Mouse (Mus musculus) olfactory bulb, adult 2 months (tissue): ENCODE data around the gene Sp7.

Experiments used
- CTCF ChIP-seq: fragments of 200-500 bp; IDR thresholded peaks from 2 replicates; pipeline ENCODE4 v1.5.1; 2012; ENCODE audit warnings: low read depth, mild to moderate bottlenecking, low read length, moderate library complexity; ENCODE audit not compliant: insufficient read depth
- POLR2A ChIP-seq: fragments of 200-500 bp; IDR thresholded peaks from 2 replicates; pipeline ENCODE4 v1.6.1; 2012; ENCODE audit warnings: mild to moderate bottlenecking, low read depth, low read length, moderate library complexity; ENCODE audit not compliant: insufficient read depth

GRCm38 (mm10) chr15:102353986-102354385 is 13.0 kb downstream of the Sp7 start:
- no peak for TF ChIP-seq CTCF
- TF ChIP-seq POLR2A: no peak
